Mouse (Mus musculus) adrenal gland, postnatal 4 days (tissue): Measurements from ENCODE around the gene Pcdh11x. TPM values are rescaled to one million over a fixed set of nuclear protein-coding genes. Genes with fewer than 3 reads are reported as not detected.

ENCODE experiments used
- total RNA-seq, 2 experiments: library from RNA; stranded (reverse); gene quantifications; 2 replicates each; pipeline ENCODE4 v1.2.3; 2021

Pcdh11x gene
- total RNA-seq, 2 experiments from 2014 or later, result 0.84 to 1.0 TPM

Other genes starting within 250 kb of the Pcdh11x start
- not detected for gene H2afb3, start 22.8 kb downstream of the Pcdh11x start, total RNA-seq